8 mouse cellular contexts compared by ENCODE assay signal in the genomic region with DNA sequence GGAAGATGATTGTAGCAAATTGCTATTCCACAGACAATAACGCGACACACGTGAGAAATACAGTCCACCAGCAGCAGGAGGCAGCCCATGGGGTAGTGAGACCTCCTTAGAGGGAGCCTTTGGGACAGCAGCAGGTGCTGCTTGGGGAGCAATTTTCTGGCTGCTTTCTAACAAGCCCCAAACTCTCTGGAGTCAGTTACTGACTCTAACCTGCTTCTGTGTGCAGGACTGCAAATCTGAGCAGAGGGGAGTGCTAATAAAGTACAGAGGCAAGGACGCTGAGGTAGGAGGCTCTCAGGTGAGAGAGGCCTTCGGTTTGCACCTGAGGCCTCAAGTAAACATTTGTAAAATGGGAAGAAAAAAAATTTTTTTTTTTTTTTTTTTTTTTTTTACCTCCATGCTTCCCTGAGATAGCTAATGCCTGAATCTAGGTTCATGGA. TPM values are rescaled to one million over a fixed set of nuclear protein-coding genes. Genes with fewer than 3 reads are reported as not detected.
DNase-seq lines count a peak whose midpoint lies in the region; ATAC-seq lines count a peak whose summit lies in the region.

No protein-coding gene starts in this region.

- WGBS in heart, embryonic 10.5 days, result 50% methylated on average over 5 of the region's 5 CpGs
- WGBS in embryonic facial prominence, embryonic 13.5 days, result 32% methylated on average over 5 of the region's 5 CpGs
- 30% methylated on average over 5 of the region's 5 CpGs for WGBS in intestine, embryonic 14.5 days
- 50% methylated on average over 5 of the region's 5 CpGs for WGBS in midbrain, embryonic 10.5 days

- ATAC-seq in embryonic facial prominence, embryonic 13.5 days (ENCODE audit: insufficient number of reproducible peaks, insufficient read depth, low FRiP score, low TSS enrichment, low read depth), result no peak
- ATAC-seq in intestine, embryonic 14.5 days (replicated peaks; ENCODE audit: low FRiP score, low TSS enrichment, low read depth), result peak; percentile 1; the same call in 1 of the 2 replicates

- peak overlapping the region; percentile 58 for H3K4me2 ChIP-seq in embryonic facial prominence, embryonic 13.5 days
- H3K4me2 ChIP-seq in intestine, embryonic 14.5 days (ENCODE audit: low read length), result peak overlapping the region; percentile 87

- H3K4me3 ChIP-seq in heart, embryonic 10.5 days, result peak overlapping the region; percentile 87
- H3K4me3 ChIP-seq in embryonic facial prominence, embryonic 13.5 days, result peak overlapping the region; percentile 78
- H3K4me3 ChIP-seq in intestine, embryonic 14.5 days (ENCODE audit: low read depth, low read length), result peak overlapping the region; percentile 69
- peak overlapping the region; percentile 78 for H3K4me3 ChIP-seq in midbrain, embryonic 10.5 days

- peak overlapping the region; percentile 97 for H3K27ac ChIP-seq in heart, embryonic 10.5 days
- H3K27ac ChIP-seq in embryonic facial prominence, embryonic 13.5 days, result peak overlapping the region; percentile 85
- peak overlapping the region; percentile 69; the same call in 1 of the 2 replicates for H3K27ac ChIP-seq in intestine, embryonic 14.5 days (ENCODE audit: low read depth)
- H3K27ac ChIP-seq in midbrain, embryonic 10.5 days (replicated peaks), result peak overlapping the region; percentile 96

- no peak for DNase-seq in heart, embryonic 10.5 days (ENCODE audit: low spot score)
- DNase-seq in heart, adult 8-10 months (ENCODE audit: low spot score), result no peak
- peak; percentile 46 for DNase-seq in ES-CJ7 (ENCODE audit: low read depth, low spot score)
- DNase-seq in intestine, embryonic 14.5 days (ENCODE audit: low spot score), result peak; percentile 63
- DNase-seq in midbrain, embryonic 10.5 days (ENCODE audit: low spot score), result peak; percentile 17
- peak; percentile 10 for DNase-seq in testis, postnatal 14 days (ENCODE audit: low spot score)
- no peak for DNase-seq in adrenal gland, adult 8-10 months

- H3K9ac ChIP-seq in embryonic facial prominence, embryonic 13.5 days, result peak overlapping the region; percentile 85
- peak overlapping the region; percentile 83 for H3K9ac ChIP-seq in intestine, embryonic 14.5 days (ENCODE audit: low read length)

- H3K4me1 ChIP-seq in heart, embryonic 10.5 days, result peaks cover 9% of the 10 kb centered on the region
- H3K4me1 ChIP-seq in embryonic facial prominence, embryonic 13.5 days, result peaks cover 18% of the 10 kb centered on the region
- peaks cover 11% of the 10 kb centered on the region; the same call in 1 of the 2 replicates for H3K4me1 ChIP-seq in intestine, embryonic 14.5 days (replicated peaks; ENCODE audit: control insufficient read depth, insufficient read depth, low read length)
- H3K4me1 ChIP-seq in midbrain, embryonic 10.5 days, result peaks cover 27% of the 10 kb centered on the region

- no peaks in the 10 kb centered on the region for H3K27me3 ChIP-seq in heart, embryonic 10.5 days (ENCODE audit: insufficient read depth, poor library complexity, severe bottlenecking)
- H3K27me3 ChIP-seq in embryonic facial prominence, embryonic 13.5 days, result no peaks in the 10 kb centered on the region
- H3K27me3 ChIP-seq in intestine, embryonic 14.5 days (replicated peaks; ENCODE audit: control insufficient read depth, insufficient read depth, low read length), result no peaks in the 10 kb centered on the region
- no peaks in the 10 kb centered on the region for H3K27me3 ChIP-seq in midbrain, embryonic 10.5 days (ENCODE audit: low read depth, poor library complexity, severe bottlenecking)

- no peaks in the 10 kb centered on the region for H3K9me3 ChIP-seq in heart, embryonic 10.5 days
- H3K9me3 ChIP-seq in embryonic facial prominence, embryonic 13.5 days, result no peaks in the 10 kb centered on the region
- H3K9me3 ChIP-seq in intestine, embryonic 14.5 days (ENCODE audit: control insufficient read depth, low read length), result no peaks in the 10 kb centered on the region
- H3K9me3 ChIP-seq in midbrain, embryonic 10.5 days (replicated peaks), result no peaks in the 10 kb centered on the region

- no peaks in the 10 kb centered on the region for H3K36me3 ChIP-seq in heart, embryonic 10.5 days
- H3K36me3 ChIP-seq in embryonic facial prominence, embryonic 13.5 days, result no peaks in the 10 kb centered on the region
- H3K36me3 ChIP-seq in intestine, embryonic 14.5 days (ENCODE audit: control insufficient read depth, insufficient read depth, low read length), result no peaks in the 10 kb centered on the region
- 0 out of 2 replicates have a peak, but pooled peaks cover 3% of the 10 kb centered on the region for H3K36me3 ChIP-seq in midbrain, embryonic 10.5 days

RNA-seq across cellular contexts. Expression of gene Scaper, which starts 0.7 kb away (rescaled TPM):
- polyA plus RNA-seq in heart, embryonic 10.5 days (2016; fragmentation: Nextera tagmentation; extraction: Ambion mirVana), result 6.3 and 7.0 TPM in 2 replicates
- total RNA-seq in heart, adult 8-10 months (2022), result 10 to 100 TPM; 17.3 to 20.1 (median 18.1) TPM
- polyA plus RNA-seq in embryonic facial prominence, embryonic 13.5 days (2015; fragmentation: Nextera tagmentation; extraction: Ambion mirVana), result 16.8 and 18.8 TPM in 2 replicates
- polyA plus RNA-seq in intestine, embryonic 14.5 days (2014; fragmentation: Nextera tagmentation; extraction: Ambion mirVana), result 9.4 and 10.0 TPM in 2 replicates
- polyA plus RNA-seq in midbrain, embryonic 10.5 days (2016; fragmentation: Nextera tagmentation; extraction: Ambion mirVana), result 6.3 and 9.2 TPM in 2 replicates
- 10 to 100 TPM; 11.4 to 20.1 (median 14.3) TPM for total RNA-seq in adrenal gland, adult 8-10 months (2022)

Comparison
In these comparisons a context has a peak if more than half of its experiments do, and no peak if none do; other contexts are left out.
1. DNase-seq: peak in ES-CJ7 (single experiment), intestine, embryonic 14.5 days (single experiment), midbrain, embryonic 10.5 days (single experiment) and testis, postnatal 14 days (single experiment); none in heart, embryonic 10.5 days (single experiment), heart, adult 8-10 months (single experiment) and adrenal gland, adult 8-10 months (single experiment).
2. Peak in every context shown above with its lines, with median percentiles within 50 percentile points of each other: H3K27ac ChIP-seq and H3K4me3 ChIP-seq.